Comparison of ENCODE assay signal across 17 mouse cellular contexts in genomic region chr13:69373816-69374142, GRCm38 (mm10).
"Had no signal": no experiment of that assay in that cellular context is flagged by ENCODE, and none has a peak within 500 bp of the region (broad histone marks: within the 10 kb centered on the region; RNA-seq: fewer than 3 reads in every experiment).

No protein-coding gene starts in this region.

- H3K27ac ChIP-seq: kidney, postnatal 0 days; left cerebral cortex, adult 2 months; liver, embryonic 13.5 days; neural tube, embryonic 12.5 days; neural tube, embryonic 15.5 days; stomach, postnatal 0 days had no signal

- H3K4me2 ChIP-seq: liver, embryonic 13.5 days; neural tube, embryonic 12.5 days; neural tube, embryonic 15.5 days had no signal

- H3K9me3 ChIP-seq: neural tube, embryonic 15.5 days had no signal

- H3K27me3 ChIP-seq: liver, embryonic 13.5 days; neural tube, embryonic 12.5 days; neural tube, embryonic 15.5 days had no signal

- H3K36me3 ChIP-seq: liver, embryonic 13.5 days; neural tube, embryonic 12.5 days; neural tube, embryonic 15.5 days had no signal

- H3K4me3 ChIP-seq: left cerebral cortex, adult 2 months; liver, embryonic 13.5 days; neural tube, embryonic 12.5 days; neural tube, embryonic 15.5 days had no signal

- H3K9ac ChIP-seq: liver, embryonic 13.5 days; neural tube, embryonic 12.5 days; neural tube, embryonic 15.5 days had no signal

- H3K4me1 ChIP-seq: liver, embryonic 13.5 days; neural tube, embryonic 12.5 days; neural tube, embryonic 15.5 days had no signal

- DNase-seq: kidney, adult 2 months; kidney, postnatal 36 days; layer of hippocampus, postnatal 36 days; liver, embryonic 13.5 days; lung, adult 2 months; lung, postnatal 14 days; lung, postnatal 4 days; right cerebral cortex, postnatal 14 days; right cerebral cortex, postnatal 4 days; thymus, adult 2 months; thymus, postnatal 14 days; thymus, postnatal 4 days had no signal
